Mouse (Mus musculus) bone marrow, adult 2 months (tissue): Measurements from ENCODE around the gene Fbxo47.

Experiments
- CTCF ChIP-seq: fragments of 200-500 bp; IDR thresholded peaks from 2 replicates; pipeline ENCODE4 v1.5.1; 2011; ENCODE audit warnings: low read length, control low read depth; ENCODE audit not compliant: control insufficient read depth, insufficient read depth
- POLR2A ChIP-seq: fragments of 200-500 bp; IDR thresholded peaks from 2 replicates; pipeline ENCODE4 v1.6.1; 2011; ENCODE audit warnings: low read depth, mild to moderate bottlenecking, control low read depth, low read length, borderline replicate concordance; ENCODE audit not compliant: control insufficient read depth

DNA sequence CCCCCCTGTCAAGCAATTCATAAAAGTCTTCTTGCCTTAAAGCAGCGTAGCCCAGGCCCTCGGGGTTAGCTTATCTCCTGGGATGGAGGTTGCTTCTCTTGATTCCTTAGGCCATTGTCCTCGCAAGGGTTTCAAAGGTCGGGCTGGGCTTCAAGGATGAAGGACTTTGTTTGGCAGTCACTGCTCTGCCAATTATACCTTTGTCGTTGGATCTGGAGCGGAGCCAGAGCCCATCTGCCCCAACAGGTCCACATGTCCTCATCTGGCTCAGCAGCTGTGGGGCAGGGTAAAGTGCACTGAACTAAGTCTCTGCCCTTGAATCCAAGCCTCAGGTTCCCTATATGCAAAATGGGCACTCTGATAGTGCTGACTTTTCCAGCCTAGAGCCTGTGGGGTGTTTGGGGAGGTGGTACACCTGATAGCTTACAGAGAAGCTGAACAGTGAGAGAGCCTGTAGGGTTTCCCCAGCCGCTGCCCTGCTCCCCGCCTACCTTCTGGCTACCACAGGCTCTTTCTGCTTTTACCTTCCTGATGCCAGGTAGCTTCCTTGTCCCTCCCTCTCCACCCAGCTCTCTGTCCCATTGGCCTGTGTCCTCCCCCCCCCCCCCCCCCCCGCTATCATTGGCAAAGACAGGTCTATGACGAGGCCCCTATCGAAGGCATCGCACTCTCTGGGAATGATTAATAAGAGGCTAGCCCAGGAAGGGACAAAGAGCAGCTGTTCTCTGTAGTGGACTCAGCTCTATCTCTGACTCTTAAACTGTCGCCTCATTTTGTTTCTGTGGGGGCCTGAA lies 72.2 kb downstream of the Fbxo47 start:
- TF ChIP-seq CTCF (no peak), POLR2A (no peak)
